Mouse (Mus musculus): ENCODE results near the gene Pnma1.
A peak's percentile ranks its signal among the peaks of the same experiment; 100 is the strongest.

The Pnma1 gene

GRCm38 (mm10) chr12:84147954-84148621 is at the start of gene Pnma1:
Gene Pnma1, minus strand, starts transcription at chr12:84148489.
- DNase-seq = peak; percentile 84

- DNase-seq = no peak
Observed at GRCm38 (mm10) chr12:84195195-84195594, 46.9 kb upstream of the Pnma1 start.

GRCm38 (mm10) chr12:84194400-84195109 is 46.3 kb upstream of the Pnma1 start:
- no peak for DNase-seq

GRCm38 (mm10) chr12:84193642-84194399 is 45.5 kb upstream of the Pnma1 start:
- DNase-seq = peak; percentile 94

GRCm38 (mm10) chr12:84192741-84193641 is 44.7 kb upstream of the Pnma1 start:
- DNase-seq = peak; percentile 63

GRCm38 (mm10) chr12:84192280-84192679 is 44.0 kb upstream of the Pnma1 start:
- no peak for DNase-seq

GRCm38 (mm10) chr12:84191770-84192169 is 43.5 kb upstream of the Pnma1 start:
- DNase-seq = no peak

GRCm38 (mm10) chr12:84191190-84191589 is 42.9 kb upstream of the Pnma1 start:
- no peak for DNase-seq

- DNase-seq = no peak
Observed at GRCm38 (mm10) chr12:84190151-84190820, 42.0 kb upstream of the Pnma1 start.

- no peak for DNase-seq
Observed at GRCm38 (mm10) chr12:84188881-84189444, 40.7 kb upstream of the Pnma1 start.

GRCm38 (mm10) chr12:84187752-84188601 is 39.7 kb upstream of the Pnma1 start:
- DNase-seq = no peak

GRCm38 (mm10) chr12:84186950-84187349 is 38.7 kb upstream of the Pnma1 start:
- peak; percentile 30 for DNase-seq

- no peak for DNase-seq
Observed at GRCm38 (mm10) chr12:84186536-84186935, 38.2 kb upstream of the Pnma1 start.

- no peak for DNase-seq
Observed at GRCm38 (mm10) chr12:84185547-84185946, 37.3 kb upstream of the Pnma1 start.

GRCm38 (mm10) chr12:84184979-84185378 is 36.7 kb upstream of the Pnma1 start:
- DNase-seq = no peak

GRCm38 (mm10) chr12:84181999-84182398 is 33.7 kb upstream of the Pnma1 start:
- no peak for DNase-seq

- DNase-seq = peak; percentile 41
Observed at GRCm38 (mm10) chr12:84180701-84181435, 32.6 kb upstream of the Pnma1 start.

- no peak for DNase-seq
Observed at GRCm38 (mm10) chr12:84180090-84180489, 31.8 kb upstream of the Pnma1 start.

- DNase-seq = no peak
Observed at GRCm38 (mm10) chr12:84178652-84179445, 30.6 kb upstream of the Pnma1 start.
